Mouse (Mus musculus): ENCODE results near the gene Prss41. TPM values are rescaled to one million over a fixed set of nuclear protein-coding genes. Genes with fewer than 3 reads are reported as not detected.

The Prss41 gene
- polyA plus RNA-seq, 1 experiment from 2014 or later, result not detected

GRCm38 (mm10) chr17:23854229-23854765 lies 10.3 kb upstream of the Prss41 start:
- no peak overlapping the region for H3K27ac ChIP-seq (ENCODE audit: poor library complexity, severe bottlenecking)
- ATAC-seq (ENCODE audit: insufficient number of reproducible peaks, low FRiP score), result 0 out of 2 replicates have a peak, but pooled peaks have one; percentile 13

DNA sequence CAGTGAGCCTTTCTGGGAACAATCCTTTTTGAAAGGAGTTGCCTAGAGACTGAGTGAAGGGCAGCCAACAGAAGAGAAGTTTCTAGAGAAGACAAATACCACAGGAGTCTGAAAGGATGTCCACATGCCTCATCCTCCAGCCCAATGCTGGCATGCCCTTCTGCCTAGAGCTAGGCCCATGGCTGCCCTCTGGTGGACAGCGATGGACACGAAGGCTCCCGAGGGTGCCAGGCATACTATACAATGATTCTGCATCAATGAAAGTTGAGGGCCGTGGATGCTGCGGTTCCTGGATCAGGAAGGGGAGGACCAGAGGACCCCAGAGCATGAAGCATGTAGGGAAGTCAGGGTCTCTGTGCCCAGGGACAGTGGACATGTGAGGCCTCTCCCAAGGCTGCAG lies 9.3 kb upstream of the Prss41 start:
- Histone ChIP-seq H3K36me3 (no peaks in the 10 kb centered on the region), H3K27ac (ENCODE audit: poor library complexity, severe bottlenecking) (no peak overlapping the region), H3K4me1 (replicated peaks) (peaks cover 9% of the 10 kb centered on the region), H3K4me3 (no peak overlapping the region), H3K9ac (no peak overlapping the region), H3K9me3 (replicated peaks) (0 out of 2 replicates have a peak, but pooled peaks cover 3% of the 10 kb centered on the region), H3K27me3 (replicated peaks) (no peaks in the 10 kb centered on the region; the same call in 1 of the 2 replicates), H3K4me2 (no peak overlapping the region)
- WGBS, result 39% methylated on average over 5 of the region's 5 CpGs
- no peak; the same call in 1 of the 2 replicates for ATAC-seq (ENCODE audit: insufficient number of reproducible peaks, low FRiP score)

More at GRCm38 (mm10) chr17:23854229-23854765, 10.3 kb upstream of the Prss41 start:
- Histone ChIP-seq H3K9ac (no peak overlapping the region), H3K4me1 (replicated peaks) (peaks cover 9% of the 10 kb centered on the region), H3K4me3 (no peak overlapping the region), H3K4me2 (no peak overlapping the region), H3K27me3 (replicated peaks) (peaks cover under 1% of the 10 kb centered on the region; the same call in 1 of the 2 replicates), H3K36me3 (no peaks in the 10 kb centered on the region), H3K9me3 (replicated peaks) (0 out of 2 replicates have a peak, but pooled peaks cover 3% of the 10 kb centered on the region)
- 70% methylated on average over 10 of the region's 10 CpGs for WGBS

DNA sequence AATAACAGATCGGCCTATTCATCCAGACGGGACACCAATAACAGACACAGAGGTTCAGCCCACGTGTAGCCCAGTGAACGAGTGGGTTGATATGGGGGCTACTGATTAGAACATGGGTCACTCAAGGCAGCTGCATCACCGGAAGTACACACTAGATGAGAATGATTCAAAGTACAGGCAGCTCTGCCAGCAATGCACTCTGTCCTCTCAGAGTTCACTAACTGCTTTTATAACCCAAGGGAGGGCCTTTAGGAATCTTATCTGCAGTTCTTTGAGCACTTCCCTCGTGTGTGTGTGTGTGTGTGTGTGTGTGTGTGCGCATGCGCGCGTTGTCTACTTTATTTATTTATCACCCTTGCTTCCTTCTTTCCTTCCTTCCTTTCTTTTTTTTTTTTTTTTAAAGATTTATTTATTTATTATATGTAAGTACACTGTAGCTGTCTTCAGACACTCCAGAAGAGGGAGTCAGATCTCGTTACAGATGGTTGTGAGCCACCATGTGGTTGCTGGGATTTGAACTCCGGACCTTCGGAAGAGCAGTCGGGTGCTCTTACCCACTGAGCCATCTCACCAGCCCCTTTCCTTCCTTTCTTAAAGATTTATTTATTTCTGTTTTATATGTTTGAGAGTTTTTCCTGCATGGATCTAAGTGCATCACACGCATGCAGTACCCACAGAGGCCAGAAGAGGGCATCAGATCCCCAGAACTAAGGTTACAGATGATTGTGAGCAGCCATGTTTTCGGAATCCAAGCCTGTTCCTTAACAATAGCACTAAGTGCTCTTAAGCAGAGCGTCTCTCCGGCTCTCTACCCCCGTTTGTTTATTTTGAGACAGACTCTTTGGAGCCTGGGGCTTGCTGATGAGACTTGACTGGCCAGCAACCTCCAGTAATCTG lies 7.1 kb upstream of the Prss41 start:
- WGBS, result 46% methylated on average over 18 of the region's 19 CpGs
- H3K4me1 ChIP-seq (replicated peaks), result peaks cover 9% of the 10 kb centered on the region
- 0 out of 2 replicates have a peak, but pooled peaks cover 3% of the 10 kb centered on the region for H3K9me3 ChIP-seq (replicated peaks)
- H3K27me3 ChIP-seq (replicated peaks), result no peaks in the 10 kb centered on the region; the same call in 1 of the 2 replicates
- H3K27ac ChIP-seq (ENCODE audit: poor library complexity, severe bottlenecking), result no peak overlapping the region
- no peak for ATAC-seq (ENCODE audit: insufficient number of reproducible peaks, low FRiP score)
- H3K9ac ChIP-seq, result no peak overlapping the region
- H3K4me3 ChIP-seq, result no peak overlapping the region
- H3K36me3 ChIP-seq, result no peaks in the 10 kb centered on the region
- no peak overlapping the region for H3K4me2 ChIP-seq

- Histone ChIP-seq H3K4me3 (no peak overlapping the region), H3K36me3 (no peaks in the 10 kb centered on the region), H3K9ac (no peak overlapping the region), H3K27me3 (replicated peaks) (no peaks in the 10 kb centered on the region; the same call in 1 of the 2 replicates), H3K9me3 (replicated peaks) (0 out of 2 replicates have a peak, but pooled peaks cover 3% of the 10 kb centered on the region), H3K4me2 (no peak overlapping the region), H3K4me1 (replicated peaks) (peaks cover 9% of the 10 kb centered on the region), H3K27ac (ENCODE audit: poor library complexity, severe bottlenecking) (no peak overlapping the region)
- no peak for ATAC-seq (ENCODE audit: insufficient number of reproducible peaks, low FRiP score)
- 62% methylated on average over 2 of the region's 2 CpGs for WGBS
These were observed 6.1 kb upstream of the Prss41 start for GRCm38 (mm10) chr17:23850028-23850427.

DNA sequence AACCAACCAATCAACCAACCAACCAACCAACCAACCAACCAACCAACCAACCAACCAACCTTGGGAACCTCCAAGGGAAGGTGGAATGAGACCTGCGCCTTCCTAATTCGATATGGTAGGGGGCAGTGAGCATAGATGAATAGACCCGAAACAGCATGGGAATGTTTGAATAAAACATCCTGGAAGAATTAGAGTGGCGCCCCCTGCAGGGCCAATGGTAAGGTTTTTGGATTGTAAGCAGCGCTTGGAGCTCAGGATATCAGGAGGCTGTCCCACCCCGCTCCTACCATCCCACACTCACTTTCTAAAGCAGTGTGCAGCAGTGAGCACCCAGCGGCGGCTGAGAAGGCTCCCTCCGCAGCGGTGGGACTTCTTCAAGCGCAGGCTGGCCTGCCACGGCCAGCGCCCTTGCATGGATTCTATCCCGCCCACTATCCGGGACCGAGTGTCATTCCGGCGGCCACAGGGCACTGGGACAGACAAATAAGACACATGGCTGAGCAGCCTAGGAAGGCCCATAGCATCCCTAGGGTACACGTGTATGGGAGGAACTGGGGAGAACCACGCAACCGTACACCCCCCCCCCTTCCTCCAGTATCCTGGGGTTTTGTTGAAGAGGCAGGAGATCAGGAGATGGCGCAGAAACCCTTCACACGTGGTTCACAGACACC lies 696 bp downstream of the Prss41 start:
- H3K27me3 ChIP-seq (replicated peaks), result peaks cover 10% of the 10 kb centered on the region; the same call in 1 of the 2 replicates
- no peak overlapping the region for H3K4me3 ChIP-seq
- ATAC-seq (ENCODE audit: insufficient number of reproducible peaks, low FRiP score), result 0 out of 2 replicates have a peak, but pooled peaks have one; percentile 33
- H3K27ac ChIP-seq (ENCODE audit: poor library complexity, severe bottlenecking), result no peak overlapping the region
- WGBS, result 43% methylated on average over 23 of the region's 23 CpGs
- peak overlapping the region; percentile 49 for H3K4me2 ChIP-seq
- H3K4me1 ChIP-seq (replicated peaks), result 0 out of 2 replicates have a peak, but pooled peaks cover 7% of the 10 kb centered on the region
- no peaks in the 10 kb centered on the region for H3K9me3 ChIP-seq (replicated peaks)
- no peaks in the 10 kb centered on the region for H3K36me3 ChIP-seq
- H3K9ac ChIP-seq, result no peak overlapping the region

GRCm38 (mm10) chr17:23841145-23841544 lies 2.8 kb downstream of the Prss41 start:
- peaks cover 18% of the 10 kb centered on the region for H3K27me3 ChIP-seq (replicated peaks)
- no peak overlapping the region for H3K4me3 ChIP-seq
- no peak overlapping the region for H3K4me2 ChIP-seq
- H3K36me3 ChIP-seq, result no peaks in the 10 kb centered on the region
- 0 out of 2 replicates have a peak, but pooled peaks cover 7% of the 10 kb centered on the region for H3K4me1 ChIP-seq (replicated peaks)
- no peak overlapping the region for H3K27ac ChIP-seq (ENCODE audit: poor library complexity, severe bottlenecking)
- H3K9me3 ChIP-seq (replicated peaks), result no peaks in the 10 kb centered on the region
- no peak overlapping the region for H3K9ac ChIP-seq
- WGBS, result 34% methylated on average over 4 of the region's 4 CpGs
- no peak for ATAC-seq (ENCODE audit: insufficient number of reproducible peaks, low FRiP score)

- H3K9ac ChIP-seq, result no peak within 1 kb of the TSS
- no peak within 1 kb of the TSS for H3K27ac ChIP-seq (ENCODE audit: poor library complexity, severe bottlenecking)
- H3K4me2 ChIP-seq, result no peak within 1 kb of the TSS
- 74% methylated on average over 8 of the region's 8 CpGs for WGBS
- no peaks in the 10 kb centered on the region for H3K36me3 ChIP-seq
- no peak for ATAC-seq (ENCODE audit: insufficient number of reproducible peaks, low FRiP score)
- peaks cover 55% of the 10 kb centered on the region for H3K27me3 ChIP-seq (replicated peaks)
- H3K4me3 ChIP-seq, result no peak within 1 kb of the TSS
- H3K9me3 ChIP-seq (replicated peaks), result no peaks in the 10 kb centered on the region
- H3K4me1 ChIP-seq (replicated peaks), result no peaks in the 10 kb centered on the region
These were observed 7.9 kb downstream of the Prss41 start, which contains the start of gene Prss33 for GRCm38 (mm10) chr17:23836006-23836575. Prss33 (minus strand) TSS chr17:23836056.

- H3K4me1 ChIP-seq (replicated peaks), result peaks cover 11% of the 10 kb centered on the region
- H3K4me2 ChIP-seq, result no peak overlapping the region
- no peak overlapping the region for H3K4me3 ChIP-seq
- no peaks in the 10 kb centered on the region for H3K9me3 ChIP-seq (replicated peaks)
- H3K27me3 ChIP-seq (replicated peaks), result peaks cover 56% of the 10 kb centered on the region
- ATAC-seq (ENCODE audit: insufficient number of reproducible peaks, low FRiP score), result no peak
- H3K9ac ChIP-seq, result no peak overlapping the region
- H3K36me3 ChIP-seq, result peaks cover 11% of the 10 kb centered on the region
- H3K27ac ChIP-seq (ENCODE audit: poor library complexity, severe bottlenecking), result no peak overlapping the region
- WGBS, result 97% methylated on average over 1 of the region's 1 CpGs
These were observed 12.8 kb downstream of the Prss41 start for GRCm38 (mm10) chr17:23831201-23831600.

GRCm38 (mm10) chr17:23829064-23829619 lies 14.8 kb downstream of the Prss41 start, which contains the start of gene Elob:
Elob (minus strand) TSS chr17:23829136.
- H3K9me3 ChIP-seq (replicated peaks), result no peaks in the 10 kb centered on the region
- peak within 1 kb of the TSS; percentile 88 for H3K9ac ChIP-seq
- H3K36me3 ChIP-seq, result peaks cover 31% of the 10 kb centered on the region
- H3K4me3 ChIP-seq, result peak within 1 kb of the TSS; percentile 83
- peak within 1 kb of the TSS; percentile 90 for H3K27ac ChIP-seq (ENCODE audit: poor library complexity, severe bottlenecking)
- peaks cover 36% of the 10 kb centered on the region for H3K27me3 ChIP-seq (replicated peaks)
- WGBS, result under 1% methylated on average over 37 of the region's 42 CpGs
- H3K4me1 ChIP-seq (replicated peaks), result peaks cover 11% of the 10 kb centered on the region
- peak within 1 kb of the TSS; percentile 73 for H3K4me2 ChIP-seq
- ATAC-seq (ENCODE audit: insufficient number of reproducible peaks, low FRiP score), result peak; percentile 95

DNA sequence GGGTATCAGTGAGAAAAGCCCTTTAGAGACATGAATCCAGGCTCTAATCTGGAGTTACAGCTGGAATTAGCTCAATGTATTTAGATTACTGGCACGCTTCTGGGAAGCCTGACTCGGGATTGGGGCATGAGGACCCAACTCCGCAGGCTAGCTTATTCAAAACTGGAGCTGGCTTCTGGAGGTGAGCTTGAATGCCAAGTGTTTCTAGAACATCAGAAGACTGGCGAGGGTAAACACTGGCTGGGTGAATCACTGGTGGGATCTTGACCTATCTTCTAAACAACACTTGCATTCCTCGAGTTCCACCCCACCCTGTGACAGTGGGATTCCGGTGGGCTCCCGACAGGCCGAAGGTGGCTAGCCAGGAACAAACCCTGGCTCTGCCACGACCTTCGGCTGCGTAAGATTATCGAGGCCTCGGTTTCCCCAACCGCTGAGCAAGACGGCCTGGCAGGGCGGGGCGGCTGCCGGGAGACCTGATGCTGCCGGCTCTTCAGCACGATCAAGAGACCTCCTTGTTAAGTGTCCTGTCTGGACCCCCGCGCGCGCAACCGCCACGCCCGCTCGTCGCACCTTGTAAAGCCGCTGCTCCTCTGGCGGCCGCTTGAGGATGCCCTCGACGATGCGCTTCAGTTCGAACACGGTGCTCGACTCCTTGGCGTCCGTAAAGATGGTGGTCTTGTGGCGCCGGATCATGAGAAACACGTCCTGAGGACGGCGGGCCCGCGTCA lies 15.5 kb downstream of the Prss41 start:
- Histone ChIP-seq H3K4me2 (peak overlapping the region; percentile 73), H3K9me3 (replicated peaks) (no peaks in the 10 kb centered on the region), H3K4me3 (peak overlapping the region; percentile 83), H3K36me3 (peaks cover 38% of the 10 kb centered on the region), H3K27ac (ENCODE audit: poor library complexity, severe bottlenecking) (peak overlapping the region; percentile 74), H3K27me3 (replicated peaks) (peaks cover 29% of the 10 kb centered on the region), H3K4me1 (replicated peaks) (peaks cover 11% of the 10 kb centered on the region), H3K9ac (peak overlapping the region; percentile 88)
- WGBS, result under 1% methylated on average over 42 of the region's 47 CpGs
- peak; percentile 73 for ATAC-seq (ENCODE audit: insufficient number of reproducible peaks, low FRiP score)

Data from heart, embryonic 12.5 days (tissue).